Mouse (Mus musculus) kidney, adult 2 months (tissue): ENCODE results near the gene Eif4e2.

Experiments
- CTCF ChIP-seq: fragments of 200-500 bp; conservative IDR thresholded peaks from 2 replicates; pipeline ENCODE4 v1.5.1; 2011; ENCODE audit warnings: low read depth, mild to moderate bottlenecking, control low read depth, low read length, moderate library complexity, mixed read lengths; ENCODE audit not compliant: insufficient read depth, insufficient read length
- POLR2A ChIP-seq: fragments of 200-500 bp; IDR thresholded peaks from one replicate; pipeline ENCODE4 v1.6.1; 2011; ENCODE audit warnings: low read depth, low read length, control low read depth

- TF ChIP-seq POLR2A: no peak
- TF ChIP-seq CTCF: peak; percentile 93
Measured at GRCm38 (mm10) chr1:87245929-87246815, 32.5 kb downstream of the Eif4e2 start.
